In the genomic region with DNA sequence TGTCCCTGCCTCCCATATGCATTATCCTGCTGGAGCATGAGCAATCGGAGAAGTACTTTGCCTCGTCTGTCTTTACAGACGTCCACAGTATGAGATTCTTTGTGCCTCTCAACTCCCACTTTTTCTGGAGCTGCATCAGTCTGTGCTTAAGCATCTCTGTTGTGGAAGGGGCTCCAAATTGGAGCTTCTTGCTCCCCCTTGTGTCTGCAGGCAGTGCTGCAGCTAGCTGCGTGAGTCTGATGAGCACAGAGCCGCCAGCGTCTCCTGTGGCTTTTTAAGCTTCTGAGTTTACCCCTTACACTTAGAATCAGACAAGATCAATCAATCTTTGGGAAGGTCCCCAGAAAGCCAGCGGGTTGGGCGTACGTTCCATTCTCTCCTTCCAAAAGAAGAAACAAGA, we compare ENCODE assay signal across 8 mouse cellular contexts. TPM values are rescaled to one million over a fixed set of nuclear protein-coding genes. Genes with fewer than 3 reads are reported as not detected.
DNase-seq lines count a peak whose midpoint lies in the region; ATAC-seq and TF ChIP-seq lines count a peak whose summit lies in the region.

No protein-coding gene starts in this region.

- peak; percentile 64 for DNase-seq in kidney, adult 18-20 months
- peak; percentile 82 for DNase-seq in NIH3T3 (ENCODE audit: low read depth)
- peak; percentile 84 for DNase-seq in induced T-regulatory cell, adult 2 months (ENCODE audit: low read depth)
- DNase-seq in limb, embryonic 11.5 days (ENCODE audit: low spot score), result peak; percentile 77
- DNase-seq in thymus, postnatal 4 days, result peak; percentile 87

- ATAC-seq in kidney, embryonic 16.5 days (ENCODE audit: low FRiP score, low TSS enrichment), result no peak
- no peak for ATAC-seq in limb, embryonic 11.5 days (ENCODE audit: insufficient number of reproducible peaks, low FRiP score, low TSS enrichment, low read depth)

- H3K4me3 ChIP-seq in kidney, embryonic 16.5 days (ENCODE audit: low read length), result no peak overlapping the region
- H3K4me3 ChIP-seq in cortical plate, adult 2 months (ENCODE audit: insufficient read depth, low read length), result no peak overlapping the region
- H3K4me3 ChIP-seq in limb, embryonic 11.5 days (ENCODE audit: low read depth, low read length), result no peak overlapping the region
- no peak overlapping the region for H3K4me3 ChIP-seq in olfactory bulb, adult 2 months (ENCODE audit: insufficient read depth, low read depth, low read length)

- H3K27me3 ChIP-seq in kidney, embryonic 16.5 days (ENCODE audit: insufficient read depth, low read length), result no peaks in the 10 kb centered on the region
- no peaks in the 10 kb centered on the region for H3K27me3 ChIP-seq in limb, embryonic 11.5 days (ENCODE audit: control insufficient read depth, insufficient read depth, low read length)

- no peaks in the 10 kb centered on the region for H3K9me3 ChIP-seq in kidney, embryonic 16.5 days (ENCODE audit: low read length)
- no peaks in the 10 kb centered on the region for H3K9me3 ChIP-seq in limb, embryonic 11.5 days (ENCODE audit: control insufficient read depth, low read length)

- H3K4me1 ChIP-seq in kidney, embryonic 16.5 days (ENCODE audit: insufficient read depth, low read length), result no peaks in the 10 kb centered on the region
- peaks cover 2% of the 10 kb centered on the region; the same call in 1 of the 2 replicates for H3K4me1 ChIP-seq in cortical plate, adult 2 months (ENCODE audit: control insufficient read depth, insufficient read depth, low read length)
- no peaks in the 10 kb centered on the region for H3K4me1 ChIP-seq in limb, embryonic 11.5 days (ENCODE audit: control insufficient read depth, insufficient read depth, low read length)
- H3K4me1 ChIP-seq in olfactory bulb, adult 2 months (ENCODE audit: control insufficient read depth, insufficient read depth, low read length), result peaks cover 5% of the 10 kb centered on the region

- H3K27ac ChIP-seq in kidney, embryonic 16.5 days (ENCODE audit: low read length), result no peak overlapping the region
- no peak overlapping the region for H3K27ac ChIP-seq in cortical plate, adult 2 months (ENCODE audit: insufficient read depth, low read length)
- H3K27ac ChIP-seq in limb, embryonic 11.5 days (replicated peaks; ENCODE audit: low read depth, low read length), result no peak overlapping the region
- no peak overlapping the region for H3K27ac ChIP-seq in olfactory bulb, adult 2 months (ENCODE audit: insufficient read depth, low read depth, low read length)

- no peak overlapping the region for H3K9ac ChIP-seq in kidney, embryonic 16.5 days (replicated peaks; ENCODE audit: low read length)
- no peak overlapping the region for H3K9ac ChIP-seq in limb, embryonic 11.5 days (ENCODE audit: low read length)

- no peak for TF ChIP-seq POLR2A in cortical plate, adult 2 months (IDR thresholded peaks at IDR 0.05; ENCODE audit: extremely low read depth, insufficient read depth, low read length)
- TF ChIP-seq POLR2A in olfactory bulb, adult 2 months (IDR thresholded peaks at IDR 0.05; ENCODE audit: insufficient read depth, low read depth, low read length), result no peak

- WGBS in kidney, embryonic 16.5 days, result 26% methylated on average over 9 of the region's 9 CpGs
- 19% methylated on average over 9 of the region's 9 CpGs for WGBS in limb, embryonic 11.5 days
- 34% methylated on average over 9 of the region's 9 CpGs for WGBS in olfactory bulb, adult 2 months

- H3K4me2 ChIP-seq in kidney, embryonic 16.5 days (replicated peaks; ENCODE audit: low read depth, low read length), result no peak overlapping the region
- no peak overlapping the region for H3K4me2 ChIP-seq in limb, embryonic 11.5 days (ENCODE audit: low read depth, severe bottlenecking)

- H3K36me3 ChIP-seq in kidney, embryonic 16.5 days (ENCODE audit: insufficient read depth, low read length), result no peaks in the 10 kb centered on the region
- H3K36me3 ChIP-seq in limb, embryonic 11.5 days (ENCODE audit: control insufficient read depth, insufficient read depth, low read length), result no peaks in the 10 kb centered on the region

- TF ChIP-seq CTCF in cortical plate, adult 2 months (IDR thresholded peaks at IDR 0.05; ENCODE audit: extremely low read depth, insufficient read depth, low read length), result peak; percentile 64
- TF ChIP-seq CTCF in olfactory bulb, adult 2 months (IDR thresholded peaks at IDR 0.05; ENCODE audit: insufficient read depth, low read depth, low read length), result peak; percentile 71

RNA-seq across cellular contexts. Expression of gene Hormad2, which starts 10.2 kb away (rescaled TPM):
- polyA plus RNA-seq in kidney, embryonic 16.5 days (2015; fragmentation: Nextera tagmentation; extraction: Ambion mirVana), result 0.51 and 0.66 TPM in 2 replicates
- polyA plus RNA-seq in cortical plate, adult 2 months (2012; rRNA removed), result 0.06 and 0.13 TPM in 2 replicates
- polyA plus RNA-seq in limb, embryonic 11.5 days (2014; fragmentation: Nextera tagmentation; extraction: Ambion mirVana), result 0.35 and 0.79 TPM in 2 replicates
- not detected in 2 replicates for polyA plus RNA-seq in olfactory bulb, adult 2 months (2012; ENCODE audit: insufficient read depth, insufficient read length, low replicate concordance, missing spikeins)
